Mouse (Mus musculus) intestine, postnatal 0 days (tissue): ENCODE measurements around the gene Med23. TPM values are rescaled to one million over a fixed set of nuclear protein-coding genes. Genes with fewer than 3 reads are reported as not detected.
A peak's percentile ranks its signal among the peaks of the same experiment; 100 is the strongest.

ENCODE experiments used
- ATAC-seq: fragments of 200-750 bp; cut with Nextera tagmentation; 2 replicates; pipeline ENCODE4 v1.8.0; 2017; ENCODE audit warnings: mild to moderate bottlenecking, moderate TSS enrichment, moderate library complexity
- H3K27ac ChIP-seq: fragments of 300-500 bp; sonication (generic); 2 replicates; pipeline ENCODE4 v1.5.1; 2014; ENCODE audit warnings: mild to moderate bottlenecking, low read depth, low read length, moderate library complexity
- H3K27me3 ChIP-seq: fragments of 300-500 bp; sonication (generic); replicated peaks from 2 replicates; pipeline ENCODE4 v1.6.1; 2014; ENCODE audit warnings: low read length, mixed read lengths; ENCODE audit not compliant: control insufficient read depth, insufficient read depth
- H3K36me3 ChIP-seq: fragments of 300-500 bp; sonication (generic); 2 replicates; pipeline ENCODE4 v1.6.1; 2014; ENCODE audit warnings: mild to moderate bottlenecking, moderate library complexity; ENCODE audit not compliant: control insufficient read depth, insufficient read depth
- H3K4me1 ChIP-seq: fragments of 300-500 bp; sonication (generic); replicated peaks from 2 replicates; pipeline ENCODE4 v1.6.1; 2014; ENCODE audit warnings: antibody characterized with exemption, low read length, mixed read lengths; ENCODE audit not compliant: control insufficient read depth, insufficient read depth
- H3K4me2 ChIP-seq: fragments of 300-500 bp; sonication (generic); replicated peaks from 2 replicates; pipeline ENCODE4 v1.6.1; 2014; ENCODE audit warnings: low read depth, mild to moderate bottlenecking, moderate library complexity
- H3K4me3 ChIP-seq: fragments of 300-500 bp; sonication (generic); 2 replicates; pipeline ENCODE4 v1.5.1; 2014; ENCODE audit warnings: low read depth, low read length
- H3K9ac ChIP-seq: fragments of 300-500 bp; sonication (generic); 2 replicates; pipeline ENCODE4 v1.6.1; 2014; ENCODE audit warnings: mild to moderate bottlenecking, low read depth, low read length
- H3K9me3 ChIP-seq: fragments of 300-500 bp; sonication (generic); 2 replicates; pipeline ENCODE4 v1.6.1; 2016; ENCODE audit warnings: mixed run types; ENCODE audit not compliant: control insufficient read depth
- CTCF ChIP-seq: sonication (generic); IDR thresholded peaks from 2 replicates; pipeline ENCODE4 v1.5.1; 2016; ENCODE audit warnings: low read depth, mild to moderate bottlenecking, control low read depth, antibody characterized with exemption, moderate library complexity
- WGBS: fragments of 180-500 bp; shearing (Covaris S2); extraction: QIAGEN DNeasy Blood & Tissue Kit; methylation state at CpG from one replicate; pipeline ENCODE4 v1.1.7; 2014; 5-methylcytosine and 5-hydroxymethylcytosine counted together
- polyA plus RNA-seq: library from polyadenylated mRNA; unstranded; fragments of >200 nt; fragmentation: Nextera tagmentation; extraction: Ambion mirVana; gene quantifications from 2 replicates; pipeline ENCODE4 v1.2.1, GENCODE M21; 2015

Med23 gene
- polyA plus RNA-seq, 1 experiment from 2014 or later, result 5.7 TPM

DNA sequence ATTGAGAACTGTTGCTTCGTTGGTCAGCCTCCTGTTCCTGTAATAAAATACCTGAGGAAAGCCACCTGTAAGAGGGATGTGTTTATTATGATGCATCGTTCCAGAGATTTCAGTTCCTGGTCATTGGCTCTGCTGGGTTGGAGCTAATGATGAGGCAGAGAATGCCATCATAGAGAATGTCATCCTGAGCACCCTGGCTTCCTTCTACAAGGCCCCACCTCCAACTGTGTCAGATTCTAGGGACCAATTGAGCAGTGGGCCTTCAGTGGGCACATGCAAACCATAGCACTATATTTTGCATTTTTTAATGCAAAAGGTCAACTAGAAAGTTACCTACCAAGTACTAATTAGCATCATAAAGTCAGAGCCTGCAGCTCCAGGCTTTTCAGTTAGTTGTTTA lies 6.6 kb upstream of the Med23 start:
- Histone ChIP-seq H3K4me2 (no peak overlapping the region), H3K27ac (no peak overlapping the region), H3K9me3 (no peaks in the 10 kb centered on the region), H3K36me3 (no peaks in the 10 kb centered on the region), H3K27me3 (no peaks in the 10 kb centered on the region), H3K4me1 (no peaks in the 10 kb centered on the region), H3K9ac (no peak overlapping the region), H3K4me3 (no peak overlapping the region)
- 74% methylated on average over 2 of the region's 2 CpGs for WGBS
- no peak for ATAC-seq
- no peak for TF ChIP-seq CTCF

DNA sequence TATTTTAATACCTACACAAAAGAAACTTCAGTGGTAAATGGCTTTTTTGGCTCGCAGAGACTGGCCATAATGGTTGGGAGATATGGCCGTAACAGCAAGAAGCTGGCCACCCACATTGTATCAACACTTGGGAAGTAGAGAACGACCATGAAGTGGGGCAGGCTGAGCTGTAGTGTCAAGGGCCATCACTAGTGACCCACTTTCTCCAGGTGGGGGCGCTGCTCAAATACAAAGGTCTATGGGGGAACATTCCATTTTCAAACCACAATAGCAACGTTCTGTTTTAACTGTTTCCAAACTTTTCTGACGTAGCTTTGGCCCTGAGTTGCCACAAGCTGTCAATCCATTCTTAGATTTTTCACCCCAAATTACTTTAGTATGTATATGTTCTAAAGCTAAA lies 5.4 kb upstream of the Med23 start:
- TF ChIP-seq CTCF, result no peak
- Histone ChIP-seq H3K9me3 (no peaks in the 10 kb centered on the region), H3K4me2 (no peak overlapping the region), H3K9ac (no peak overlapping the region), H3K36me3 (no peaks in the 10 kb centered on the region), H3K27ac (0 out of 2 replicates have a peak overlapping the region, but pooled peaks have one; percentile 41), H3K27me3 (no peaks in the 10 kb centered on the region), H3K4me3 (no peak overlapping the region), H3K4me1 (no peaks in the 10 kb centered on the region)
- WGBS, result 69% methylated on average over 6 of the region's 6 CpGs
- no peak for ATAC-seq

DNA sequence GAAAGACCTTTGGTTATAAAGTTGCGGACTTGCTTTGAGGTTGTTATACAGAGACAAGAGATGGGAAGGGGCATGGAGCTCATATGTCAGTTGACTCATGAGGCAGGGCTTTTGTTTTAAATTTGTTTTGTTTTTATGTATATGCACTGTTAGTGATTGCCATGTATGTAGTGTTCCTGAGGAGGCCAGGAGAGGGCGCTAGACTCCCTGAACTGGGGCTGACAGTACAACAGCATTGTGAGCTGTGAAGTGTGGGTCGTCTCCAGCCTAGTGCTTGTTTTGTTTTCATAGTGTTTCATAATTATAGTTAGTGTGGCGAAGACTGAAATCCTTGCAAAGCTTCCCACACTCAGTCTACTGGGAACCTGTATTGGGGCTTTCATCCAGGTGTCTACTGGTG lies 3.8 kb downstream of the Med23 start:
- no peak overlapping the region for H3K4me2 ChIP-seq
- 77% methylated on average over 4 of the region's 4 CpGs for WGBS
- H3K4me1 ChIP-seq, result no peaks in the 10 kb centered on the region
- no peak overlapping the region for H3K9ac ChIP-seq
- TF ChIP-seq CTCF, result peak; percentile 55
- no peak for ATAC-seq
- peaks cover 59% of the 10 kb centered on the region for H3K36me3 ChIP-seq
- no peaks in the 10 kb centered on the region for H3K9me3 ChIP-seq
- H3K27ac ChIP-seq, result no peak overlapping the region
- H3K27me3 ChIP-seq, result no peaks in the 10 kb centered on the region
- no peak overlapping the region for H3K4me3 ChIP-seq

DNA sequence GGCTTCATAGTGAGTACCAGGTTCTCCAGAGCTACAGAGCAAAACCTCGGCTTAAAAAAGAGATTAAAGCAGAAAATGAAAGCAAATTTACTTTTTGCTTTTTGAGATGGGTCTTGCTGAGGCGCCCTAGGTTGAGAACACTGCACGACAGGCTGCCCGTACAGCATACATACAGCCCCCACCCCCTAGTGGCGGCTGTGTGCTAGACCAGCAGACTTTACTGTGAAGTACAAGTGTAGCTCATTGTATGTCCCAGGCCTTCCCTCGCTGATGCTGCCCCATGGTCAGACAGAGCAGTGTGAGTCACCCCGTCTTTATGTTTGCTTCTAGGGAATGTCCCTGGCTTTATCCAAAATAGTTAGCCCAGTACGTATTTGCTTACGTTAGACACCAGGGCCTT lies 16.2 kb downstream of the Med23 start:
- no peaks in the 10 kb centered on the region for H3K4me1 ChIP-seq
- no peak overlapping the region for H3K9ac ChIP-seq
- H3K4me3 ChIP-seq, result no peak overlapping the region
- H3K27ac ChIP-seq, result no peak overlapping the region
- no peak for ATAC-seq
- H3K9me3 ChIP-seq, result no peaks in the 10 kb centered on the region
- TF ChIP-seq CTCF, result peak; percentile 68
- H3K27me3 ChIP-seq, result no peaks in the 10 kb centered on the region
- no peak overlapping the region for H3K4me2 ChIP-seq
- peaks cover 67% of the 10 kb centered on the region for H3K36me3 ChIP-seq
- 77% methylated on average over 9 of the region's 9 CpGs for WGBS

DNA sequence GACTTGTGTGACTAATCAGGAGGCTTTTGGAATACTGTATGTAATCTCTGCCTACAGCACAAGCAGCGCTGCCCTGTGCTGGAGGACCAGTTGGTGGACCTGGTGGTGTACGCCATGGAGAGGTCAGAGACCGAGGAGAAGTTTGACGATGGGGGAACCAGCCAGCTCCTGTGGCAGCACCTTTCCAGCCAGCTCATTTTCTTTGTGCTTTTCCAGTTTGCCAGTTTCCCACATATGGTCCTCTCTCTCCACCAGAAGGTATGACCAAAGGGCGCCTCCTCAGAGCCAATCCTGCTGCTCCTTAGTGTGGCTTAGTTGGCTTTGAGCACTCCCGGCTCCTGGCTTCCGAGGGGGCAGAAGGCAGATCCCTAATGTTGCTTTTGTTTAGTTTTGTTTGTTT lies 18.6 kb downstream of the Med23 start:
- Histone ChIP-seq H3K4me3 (no peak overlapping the region), H3K27me3 (no peaks in the 10 kb centered on the region), H3K27ac (no peak overlapping the region), H3K4me2 (no peak overlapping the region), H3K4me1 (no peaks in the 10 kb centered on the region), H3K9ac (no peak overlapping the region), H3K9me3 (no peaks in the 10 kb centered on the region), H3K36me3 (peaks cover 64% of the 10 kb centered on the region)
- no peak for ATAC-seq
- TF ChIP-seq CTCF, result no peak
- 95% methylated on average over 7 of the region's 7 CpGs for WGBS

DNA sequence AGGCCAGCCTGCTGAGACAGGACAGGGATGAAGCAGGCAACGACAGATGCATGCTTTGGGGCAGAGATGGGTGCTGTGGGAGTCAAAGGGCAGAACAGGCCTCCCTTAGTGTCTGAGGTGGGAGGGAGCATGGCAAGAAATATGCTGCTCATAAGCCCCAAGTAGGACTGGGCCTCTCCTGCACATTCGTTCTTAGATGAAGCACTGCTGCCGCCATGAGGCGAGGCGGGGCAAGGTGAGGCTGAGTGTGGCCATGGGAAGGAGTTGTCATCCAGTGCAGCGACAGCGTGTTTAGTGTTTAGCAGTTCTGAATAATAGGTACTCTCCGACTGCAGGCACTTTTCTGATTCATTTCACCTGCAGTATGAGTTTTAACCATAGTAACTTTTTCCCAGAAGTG lies 26.1 kb downstream of the Med23 start:
- Histone ChIP-seq H3K36me3 (peaks cover 79% of the 10 kb centered on the region), H3K27me3 (no peaks in the 10 kb centered on the region), H3K9ac (no peak overlapping the region), H3K27ac (no peak overlapping the region), H3K9me3 (no peaks in the 10 kb centered on the region), H3K4me2 (no peak overlapping the region), H3K4me1 (no peaks in the 10 kb centered on the region), H3K4me3 (no peak overlapping the region)
- ATAC-seq, result no peak
- 70% methylated on average over 8 of the region's 8 CpGs for WGBS
- TF ChIP-seq CTCF, result peak; percentile 58

DNA sequence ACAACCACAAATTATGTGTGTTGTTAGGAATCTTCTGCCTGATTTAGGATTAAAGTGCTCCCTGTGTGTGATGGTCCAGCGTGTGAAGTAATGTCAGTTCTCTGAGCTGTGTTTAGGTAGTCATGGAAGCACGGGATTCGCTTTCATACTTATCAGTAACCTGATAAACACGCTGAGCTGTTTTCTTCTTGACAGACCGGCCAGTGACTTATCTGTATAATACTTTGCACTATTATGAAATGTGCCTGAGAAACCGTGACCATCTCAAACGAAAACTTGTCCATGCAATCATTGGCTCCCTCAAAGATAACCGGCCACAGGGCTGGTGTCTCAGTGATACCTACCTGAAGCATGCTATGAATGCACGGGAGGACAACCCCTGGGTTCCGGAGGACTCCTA lies 35.8 kb downstream of the Med23 start:
- Histone ChIP-seq H3K4me3 (no peak overlapping the region), H3K36me3 (peaks cover 82% of the 10 kb centered on the region), H3K9ac (no peak overlapping the region), H3K4me2 (no peak overlapping the region), H3K9me3 (no peaks in the 10 kb centered on the region), H3K4me1 (no peaks in the 10 kb centered on the region), H3K27me3 (no peaks in the 10 kb centered on the region), H3K27ac (no peak overlapping the region)
- WGBS, result 59% methylated on average over 10 of the region's 10 CpGs
- peak; percentile 60 for ATAC-seq
- TF ChIP-seq CTCF, result no peak
